Mouse (Mus musculus) hindbrain, embryonic 14.5 days (tissue): ENCODE measurements around the gene Gm21983. TPM values are rescaled to one million over a fixed set of nuclear protein-coding genes. Genes with fewer than 3 reads are reported as not detected.
A peak's percentile ranks its signal among the peaks of the same experiment; 100 is the strongest.

Experiments
- ATAC-seq: fragments of 200-750 bp; cut with Nextera tagmentation; 2 replicates; pipeline ENCODE4 v1.8.0; 2017; ENCODE audit warnings: moderate number of reproducible peaks, mild to moderate bottlenecking, moderate TSS enrichment, moderate library complexity; ENCODE audit not compliant: low FRiP score
- DNase-seq: peaks from one replicate; pipeline ENCODE4 v3.0.0-alpha.2; 2015; ENCODE audit warnings: low spot score
- H3K27ac ChIP-seq: fragments of 300-500 bp; sonication (generic); 2 replicates; pipeline ENCODE4 v1.5.1; 2014; ENCODE audit warnings: mild to moderate bottlenecking, moderate library complexity
- H3K27me3 ChIP-seq: fragments of 300-500 bp; sonication (generic); 2 replicates; pipeline ENCODE4 v1.6.1; 2014; ENCODE audit warnings: mild to moderate bottlenecking, low read length, mixed read lengths; ENCODE audit not compliant: control insufficient read depth, insufficient read depth
- H3K36me3 ChIP-seq: fragments of 300-500 bp; sonication (generic); replicated peaks from 2 replicates; pipeline ENCODE4 v1.6.1; 2014; ENCODE audit not compliant: control insufficient read depth, insufficient read depth
- H3K4me1 ChIP-seq: fragments of 300-500 bp; sonication (generic); replicated peaks from 2 replicates; pipeline ENCODE4 v1.6.1; 2014; ENCODE audit warnings: antibody characterized with exemption, low read length, mixed read lengths; ENCODE audit not compliant: control insufficient read depth, insufficient read depth
- H3K4me2 ChIP-seq: fragments of 300-500 bp; sonication (generic); replicated peaks from 2 replicates; pipeline ENCODE4 v1.6.1; 2014; ENCODE audit warnings: mild to moderate bottlenecking, moderate library complexity
- H3K4me3 ChIP-seq: fragments of 300-500 bp; sonication (generic); replicated peaks from 2 replicates; pipeline ENCODE4 v1.5.1; 2014; ENCODE audit warnings: mild to moderate bottlenecking, low read length
- H3K9ac ChIP-seq: fragments of 300-500 bp; sonication (generic); 2 replicates; pipeline ENCODE4 v1.6.1; 2014
- H3K9me3 ChIP-seq: fragments of 300-500 bp; sonication (generic); 2 replicates; pipeline ENCODE4 v1.6.1; 2016; ENCODE audit warnings: low read length; ENCODE audit not compliant: control insufficient read depth
- WGBS: fragments of 180-500 bp; shearing (Covaris S2); extraction: QIAGEN DNeasy Blood & Tissue Kit; methylation state at CpG from one replicate; pipeline ENCODE4 v1.1.7; 2014; 5-methylcytosine and 5-hydroxymethylcytosine counted together
- polyA plus RNA-seq: library from polyadenylated mRNA; unstranded; fragments of >200 nt; fragmentation: Nextera tagmentation; extraction: Ambion mirVana; gene quantifications from 2 replicates; pipeline ENCODE4 v1.2.1, GENCODE M21; 2014

The Gm21983 gene
- polyA plus RNA-seq, 1 experiment from 2014 or later = not detected

- WGBS = 83% methylated on average over 13 of the region's 13 CpGs
- no peaks in the 10 kb centered on the region for H3K9me3 ChIP-seq
- H3K4me1 ChIP-seq = peaks cover 8% of the 10 kb centered on the region
- peaks cover 37% of the 10 kb centered on the region for H3K36me3 ChIP-seq
- ATAC-seq (no peak), DNase-seq (no peak)
- H3K27me3 ChIP-seq = no peaks in the 10 kb centered on the region
- H3K27ac ChIP-seq = no peak overlapping the region
- H3K9ac ChIP-seq = no peak overlapping the region
- H3K4me3 ChIP-seq = no peak overlapping the region
- no peak overlapping the region for H3K4me2 ChIP-seq
These were observed 24.9 kb downstream of the Gm21983 start for GRCm38 (mm10) chr7:27156005-27156404.

GRCm38 (mm10) chr7:27153205-27153764 is 27.6 kb downstream of the Gm21983 start, which contains the start of gene Cyp2t4:
Gene Cyp2t4, plus strand, starts transcription at chr7:27153714.
- Histone ChIP-seq H3K9ac (no peak within 1 kb of the TSS), H3K4me1 (no peaks in the 10 kb centered on the region), H3K4me2 (no peak within 1 kb of the TSS), H3K36me3 (peaks cover 13% of the 10 kb centered on the region), H3K27me3 (no peaks in the 10 kb centered on the region), H3K27ac (no peak within 1 kb of the TSS), H3K9me3 (no peaks in the 10 kb centered on the region), H3K4me3 (no peak within 1 kb of the TSS)
- ATAC-seq (no peak), DNase-seq (no peak)
- 74% methylated on average over 10 of the region's 10 CpGs for WGBS

DNA sequence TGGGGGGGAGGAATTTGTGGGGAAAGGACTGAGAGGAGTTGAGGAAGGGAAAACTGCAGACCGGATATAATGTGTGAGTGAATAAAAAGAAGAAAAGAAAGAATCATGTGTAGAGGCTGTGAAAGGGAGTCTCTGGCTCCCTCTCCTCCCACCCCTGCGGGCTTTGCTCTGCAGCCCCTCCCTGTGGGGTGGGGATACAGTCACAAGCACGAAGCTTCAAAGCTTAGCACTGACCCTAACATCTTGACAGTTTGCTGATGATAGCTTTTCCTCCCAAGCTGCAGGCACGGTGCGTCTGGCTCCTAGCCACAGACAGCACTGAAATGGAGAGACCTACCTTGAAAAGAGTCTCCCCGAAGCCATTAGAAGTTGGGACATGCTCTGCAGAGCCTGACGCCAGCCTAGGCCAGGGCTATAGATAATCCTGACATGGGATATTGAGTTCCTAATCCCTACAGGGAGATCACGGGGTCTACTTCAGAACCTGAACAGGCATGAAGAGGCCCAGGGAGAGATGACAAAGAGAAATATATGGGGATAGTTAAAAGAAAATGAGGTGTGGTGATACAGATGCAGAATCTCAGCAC is 44.4 kb downstream of the Gm21983 start:
- 69% methylated on average over 8 of the region's 8 CpGs for WGBS
- H3K9ac ChIP-seq = no peak overlapping the region
- H3K27me3 ChIP-seq = no peaks in the 10 kb centered on the region
- H3K4me1 ChIP-seq = no peaks in the 10 kb centered on the region
- no peak for ATAC-seq
- no peak for DNase-seq
- H3K9me3 ChIP-seq = 0 out of 2 replicates have a peak, but pooled peaks cover 4% of the 10 kb centered on the region
- no peak overlapping the region for H3K4me3 ChIP-seq
- H3K36me3 ChIP-seq = no peaks in the 10 kb centered on the region
- no peak overlapping the region for H3K4me2 ChIP-seq
- H3K27ac ChIP-seq = no peak overlapping the region

DNA sequence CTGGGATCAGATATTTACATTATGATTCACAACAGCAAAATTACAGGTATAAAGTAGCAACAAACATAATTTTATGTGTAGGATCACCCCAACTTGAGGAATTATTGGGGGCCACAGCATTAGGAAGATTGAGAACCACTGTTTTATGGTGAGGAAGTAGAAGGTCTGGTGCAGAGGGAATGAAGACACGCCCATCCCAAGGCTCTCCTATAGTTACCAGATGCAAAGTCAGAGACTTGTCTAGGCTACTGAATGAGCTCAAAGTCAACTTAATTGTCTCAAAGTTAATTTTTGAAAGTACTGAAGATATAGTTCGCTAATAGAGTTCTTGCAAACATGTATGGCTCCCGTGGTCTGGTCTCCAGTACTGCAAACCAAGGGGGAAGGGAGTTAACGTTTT is 47.1 kb downstream of the Gm21983 start:
- H3K27ac ChIP-seq = no peak overlapping the region
- no peak for DNase-seq
- H3K36me3 ChIP-seq = no peaks in the 10 kb centered on the region
- ATAC-seq = no peak
- no peak overlapping the region for H3K4me3 ChIP-seq
- H3K4me1 ChIP-seq = no peaks in the 10 kb centered on the region
- no peak overlapping the region for H3K4me2 ChIP-seq
- no peaks in the 10 kb centered on the region for H3K27me3 ChIP-seq
- no peak overlapping the region for H3K9ac ChIP-seq
- 82% methylated on average over 4 of the region's 4 CpGs for WGBS
- H3K9me3 ChIP-seq = no peaks in the 10 kb centered on the region

GRCm38 (mm10) chr7:27133156-27133555 is 47.7 kb downstream of the Gm21983 start:
- ATAC-seq (no peak; the same call in 1 of the 2 replicates), DNase-seq (no peak)
- WGBS = 74% methylated on average over 12 of the region's 12 CpGs
- H3K9ac ChIP-seq = no peak overlapping the region
- no peaks in the 10 kb centered on the region for H3K36me3 ChIP-seq
- no peaks in the 10 kb centered on the region for H3K27me3 ChIP-seq
- H3K4me2 ChIP-seq = no peak overlapping the region
- no peaks in the 10 kb centered on the region for H3K4me1 ChIP-seq
- no peak overlapping the region for H3K4me3 ChIP-seq
- H3K27ac ChIP-seq = no peak overlapping the region
- H3K9me3 ChIP-seq = no peaks in the 10 kb centered on the region

DNA sequence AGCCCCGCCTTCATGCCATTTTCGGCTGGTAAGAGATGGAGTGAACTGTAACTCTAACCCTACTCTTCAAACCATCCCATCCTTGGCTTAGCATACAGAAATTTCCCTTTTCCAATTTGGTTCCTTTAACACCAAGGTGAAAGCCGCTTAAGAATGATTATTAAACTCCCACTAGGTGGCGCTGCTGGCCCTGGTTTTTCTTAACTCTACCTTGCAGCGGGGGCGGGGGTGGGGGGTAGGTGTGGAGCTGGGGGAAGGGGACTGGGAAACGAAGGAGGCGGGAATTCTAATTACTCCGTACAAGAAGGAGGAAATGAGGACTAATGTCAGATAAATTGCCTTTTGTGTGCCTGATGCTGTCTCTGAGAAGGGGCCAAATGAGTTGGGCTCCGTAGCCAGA is 48.3 kb downstream of the Gm21983 start:
- Histone ChIP-seq H3K27me3 (no peaks in the 10 kb centered on the region), H3K9ac (no peak overlapping the region), H3K36me3 (no peaks in the 10 kb centered on the region), H3K9me3 (no peaks in the 10 kb centered on the region), H3K4me3 (no peak overlapping the region), H3K27ac (no peak overlapping the region), H3K4me1 (no peaks in the 10 kb centered on the region), H3K4me2 (no peak overlapping the region; the same call in 1 of the 2 replicates)
- ATAC-seq (no peak), DNase-seq (peak; percentile 71)
- WGBS = 15% methylated on average over 10 of the region's 10 CpGs

DNA sequence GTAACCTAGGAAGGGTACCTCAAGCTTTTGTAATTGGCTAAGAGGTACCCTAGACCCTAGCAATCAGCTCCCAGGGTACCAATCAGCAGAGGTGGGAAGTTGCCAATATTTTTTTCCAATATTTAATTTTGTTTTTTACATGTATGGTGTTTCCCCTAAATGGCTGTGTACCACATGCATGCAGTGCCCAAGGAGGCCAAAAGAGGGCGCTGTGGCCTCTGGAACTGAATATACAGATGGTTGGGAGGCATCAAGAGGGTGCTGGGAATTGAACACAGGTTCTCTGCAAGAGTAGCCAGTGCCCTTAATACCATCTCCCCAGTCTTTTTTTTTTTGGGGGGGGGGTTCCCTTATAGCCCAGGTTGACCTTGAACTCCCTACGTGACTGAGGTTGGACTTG is 49.5 kb downstream of the Gm21983 start:
- 67% methylated on average over 2 of the region's 2 CpGs for WGBS
- no peaks in the 10 kb centered on the region for H3K9me3 ChIP-seq

GRCm38 (mm10) chr7:27130521-27131370 is 50.1 kb downstream of the Gm21983 start:
- H3K27me3 ChIP-seq = no peaks in the 10 kb centered on the region
- no peaks in the 10 kb centered on the region for H3K4me1 ChIP-seq
- H3K9ac ChIP-seq = no peak overlapping the region
- no peak overlapping the region for H3K4me3 ChIP-seq
- H3K4me2 ChIP-seq = no peak overlapping the region
- no peaks in the 10 kb centered on the region for H3K9me3 ChIP-seq
- H3K27ac ChIP-seq = no peak overlapping the region
- 90% methylated on average over 22 of the region's 22 CpGs for WGBS
- ATAC-seq = peak; percentile 29; the same call in 1 of the 2 replicates
- DNase-seq = no peak
- H3K36me3 ChIP-seq = no peaks in the 10 kb centered on the region

More for the DNA sequence above, 49.5 kb downstream of the Gm21983 start:
- H3K27ac ChIP-seq = no peak overlapping the region
- no peaks in the 10 kb centered on the region for H3K36me3 ChIP-seq
- no peaks in the 10 kb centered on the region for H3K27me3 ChIP-seq
- no peaks in the 10 kb centered on the region for H3K4me1 ChIP-seq
- H3K4me3 ChIP-seq = no peak overlapping the region
- DNase-seq = no peak
- H3K4me2 ChIP-seq = no peak overlapping the region
- no peak overlapping the region for H3K9ac ChIP-seq
- no peak for ATAC-seq

DNA sequence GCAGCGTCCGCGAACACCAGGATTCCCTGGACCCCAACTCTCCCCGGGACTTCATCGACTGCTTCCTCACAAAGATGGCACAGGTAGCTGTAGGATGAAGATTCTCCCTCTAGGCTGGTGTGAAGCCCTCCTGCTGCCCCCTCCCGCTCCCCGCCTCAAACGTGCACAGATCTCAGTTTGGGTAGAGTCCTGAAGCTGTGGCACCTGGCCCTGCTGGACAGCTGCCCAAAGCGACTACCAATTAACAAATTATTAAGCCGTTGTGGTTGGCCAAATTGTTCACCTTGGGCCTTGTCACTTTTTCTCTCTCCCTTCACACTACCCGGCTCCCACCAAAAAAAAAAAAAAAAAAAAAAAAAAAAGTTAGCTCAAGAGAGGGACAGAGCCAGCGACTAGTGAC is 51.1 kb downstream of the Gm21983 start:
- Histone ChIP-seq H3K4me1 (no peaks in the 10 kb centered on the region), H3K36me3 (no peaks in the 10 kb centered on the region), H3K27ac (no peak overlapping the region), H3K9ac (no peak overlapping the region), H3K27me3 (no peaks in the 10 kb centered on the region), H3K4me3 (no peak overlapping the region), H3K9me3 (no peaks in the 10 kb centered on the region), H3K4me2 (no peak overlapping the region)
- ATAC-seq = no peak
- no peak for DNase-seq
- 90% methylated on average over 12 of the region's 12 CpGs for WGBS
